Mouse (Mus musculus) heart, embryonic 14.5 days (tissue): ENCODE results near the gene Dmrt1. TPM values are rescaled to one million over a fixed set of nuclear protein-coding genes. Genes with fewer than 3 reads are reported as not detected.

ENCODE experiments used
- ATAC-seq: fragments of 200-750 bp; cut with Nextera tagmentation; 2 replicates; pipeline ENCODE4 v1.8.0; 2017; ENCODE audit warnings: low read depth, moderate TSS enrichment; ENCODE audit not compliant: insufficient number of reproducible peaks, insufficient read depth, low FRiP score
- H3K27ac ChIP-seq, 2 experiments: fragments of 200-500 bp in 1 of 2; fragments of 300-500 bp in 1 of 2; sonication (generic) in 1 of 2; replicated peaks in 1 of 2; 2 replicates each; pipeline ENCODE4 v1.5.1; 2012 to 2014; ENCODE audit warnings: low read depth in 2 of 2, low read length in 2 of 2, control low read depth in 1 of 2, mild to moderate bottlenecking in 1 of 2, mixed read lengths in 1 of 2; ENCODE audit not compliant: control insufficient read depth in 1 of 2, insufficient read depth in 1 of 2
- H3K27me3 ChIP-seq: fragments of 300-500 bp; sonication (generic); 2 replicates; pipeline ENCODE4 v1.6.1; 2014; ENCODE audit warnings: mild to moderate bottlenecking, low read length, control low read depth; ENCODE audit not compliant: control insufficient read depth, insufficient read depth
- H3K36me3 ChIP-seq: fragments of 300-500 bp; sonication (generic); 2 replicates; pipeline ENCODE4 v1.6.1; 2014; ENCODE audit warnings: mild to moderate bottlenecking, control low read depth, low read length, mixed read lengths; ENCODE audit not compliant: control insufficient read depth, insufficient read depth
- H3K4me1 ChIP-seq, 2 experiments: fragments of 200-500 bp in 1 of 2; fragments of 300-500 bp in 1 of 2; sonication (generic) in 1 of 2; 2 replicates each; pipeline ENCODE4 v1.6.1; 2012 to 2014; ENCODE audit warnings: low read length in 2 of 2, control low read depth in 1 of 2, mixed read lengths in 1 of 2; ENCODE audit not compliant: control insufficient read depth in 2 of 2, insufficient read depth in 2 of 2
- H3K4me2 ChIP-seq: fragments of 300-500 bp; sonication (generic); 2 replicates; pipeline ENCODE4 v1.6.1; 2014; ENCODE audit warnings: mild to moderate bottlenecking, low read length
- H3K4me3 ChIP-seq, 2 experiments: fragments of 200-500 bp in 1 of 2; fragments of 300-500 bp in 1 of 2; sonication (generic) in 1 of 2; 2 replicates each; pipeline ENCODE4 v1.5.1; 2012 to 2014; ENCODE audit warnings: low read length in 2 of 2, mild to moderate bottlenecking in 2 of 2, control low read depth in 1 of 2, low read depth in 1 of 2, moderate library complexity in 1 of 2; ENCODE audit not compliant: control insufficient read depth in 1 of 2, insufficient read depth in 1 of 2
- H3K9ac ChIP-seq: fragments of 300-500 bp; sonication (generic); 2 replicates; pipeline ENCODE4 v1.6.1; 2014; ENCODE audit warnings: mild to moderate bottlenecking, low read length
- H3K9me3 ChIP-seq: fragments of 300-500 bp; sonication (generic); 2 replicates; pipeline ENCODE4 v1.6.1; 2016; ENCODE audit warnings: low read length, control low read depth; ENCODE audit not compliant: control insufficient read depth
- WGBS: fragments of 180-500 bp; shearing (Covaris S2); extraction: QIAGEN DNeasy Blood & Tissue Kit; methylation state at CpG from one replicate; pipeline ENCODE4 v1.1.7; 2014; 5-methylcytosine and 5-hydroxymethylcytosine counted together
- polyA plus RNA-seq: library from polyadenylated mRNA; unstranded; fragments of >200 nt; fragmentation: Nextera tagmentation; extraction: Ambion mirVana; gene quantifications from 2 replicates; pipeline ENCODE4 v1.2.1, GENCODE M21; 2014

The Dmrt1 gene
- polyA plus RNA-seq, 1 experiment from 2014 or later = not detected

GRCm38 (mm10) chr19:25487350-25487749 lies 18.1 kb upstream of the Dmrt1 start:
- H3K36me3 ChIP-seq = no peaks in the 10 kb centered on the region
- no peak for ATAC-seq
- H3K9ac ChIP-seq = no peak overlapping the region
- no peak overlapping the region for H3K27ac ChIP-seq
- no peaks in the 10 kb centered on the region for H3K9me3 ChIP-seq
- 59% methylated on average over 1 of the region's 1 CpGs for WGBS
- no peak overlapping the region for H3K4me3 ChIP-seq
- no peaks in the 10 kb centered on the region; the same call in 1 of the 2 replicates for H3K27me3 ChIP-seq
- H3K4me1 ChIP-seq = peaks cover 0 to 4% of the 10 kb centered on the region in 2 experiments; a peak in 1 of 4 replicates
- no peak overlapping the region for H3K4me2 ChIP-seq

DNA sequence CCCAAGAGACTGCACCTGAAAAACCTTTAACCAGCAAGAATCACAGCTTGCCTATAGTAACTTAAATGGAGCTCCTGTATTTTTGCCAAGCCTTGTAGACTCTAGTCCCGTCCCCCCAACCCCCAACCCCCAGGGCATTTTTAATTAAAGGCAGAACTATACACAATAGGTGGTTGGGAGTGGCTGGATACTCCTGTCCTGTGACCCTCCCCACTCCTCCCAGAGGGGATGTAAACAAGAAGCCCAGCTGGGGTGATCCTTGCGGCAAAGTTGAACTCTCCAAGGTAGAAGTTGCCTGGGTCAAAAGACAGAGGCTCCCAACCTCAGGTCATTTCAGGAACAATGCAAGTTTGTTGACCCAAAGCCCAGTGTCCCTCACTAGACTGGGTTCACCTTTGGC lies 16.9 kb upstream of the Dmrt1 start:
- Histone ChIP-seq H3K9me3 (no peaks in the 10 kb centered on the region), H3K9ac (no peak overlapping the region), H3K27ac (no peak overlapping the region), H3K4me1 (peaks cover 0 to 4% of the 10 kb centered on the region in 2 experiments; a peak in 1 of 4 replicates), H3K27me3 (no peaks in the 10 kb centered on the region; the same call in 1 of the 2 replicates), H3K36me3 (no peaks in the 10 kb centered on the region), H3K4me3 (no peak overlapping the region), H3K4me2 (no peak overlapping the region)
- 31% methylated on average over 2 of the region's 2 CpGs for WGBS
- no peak for ATAC-seq

GRCm38 (mm10) chr19:25489546-25489945 lies 15.9 kb upstream of the Dmrt1 start:
- H3K9ac ChIP-seq = no peak overlapping the region
- H3K9me3 ChIP-seq = no peaks in the 10 kb centered on the region
- no peaks in the 10 kb centered on the region for H3K36me3 ChIP-seq
- no peak for ATAC-seq
- no peak overlapping the region for H3K4me3 ChIP-seq
- 63% methylated on average over 2 of the region's 2 CpGs for WGBS
- no peak overlapping the region for H3K27ac ChIP-seq
- no peaks in the 10 kb centered on the region; the same call in 1 of the 2 replicates for H3K27me3 ChIP-seq
- no peak overlapping the region for H3K4me2 ChIP-seq
- peaks cover 0 to 4% of the 10 kb centered on the region in 2 experiments; a peak in 1 of 4 replicates for H3K4me1 ChIP-seq

DNA sequence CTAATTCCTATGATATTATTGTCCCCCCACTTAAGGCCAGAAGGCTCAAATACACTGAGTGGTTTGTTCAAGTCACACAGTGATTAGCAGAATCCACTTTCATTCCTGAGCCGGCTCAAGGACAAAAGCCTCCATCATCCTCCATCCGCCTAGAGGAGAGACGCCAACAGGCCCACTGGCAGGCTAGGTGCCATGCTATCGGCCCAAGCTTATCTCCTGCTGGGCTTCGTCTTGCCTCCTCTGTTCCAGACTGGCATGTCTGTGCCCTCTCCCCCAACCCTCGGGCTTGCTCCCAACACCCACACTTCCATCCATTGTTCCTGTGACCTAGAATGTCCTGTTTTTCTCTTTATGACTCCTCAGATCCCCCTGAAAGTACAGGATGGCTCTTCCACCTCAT lies 8.0 kb upstream of the Dmrt1 start:
- H3K4me3 ChIP-seq = no peak overlapping the region
- no peak overlapping the region for H3K9ac ChIP-seq
- WGBS = 25% methylated on average over 6 of the region's 6 CpGs
- H3K36me3 ChIP-seq = no peaks in the 10 kb centered on the region
- no peaks in the 10 kb centered on the region for H3K9me3 ChIP-seq
- H3K4me2 ChIP-seq = no peak overlapping the region
- ATAC-seq = no peak
- H3K4me1 ChIP-seq = peaks cover 5 to 6% of the 10 kb centered on the region in 2 experiments; a peak in 2 of 4 replicates
- H3K27ac ChIP-seq = no peak overlapping the region
- H3K27me3 ChIP-seq = peaks cover 2% of the 10 kb centered on the region

- no peaks in the 10 kb centered on the region for H3K36me3 ChIP-seq
These were observed 540 bp upstream of the Dmrt1 start for GRCm38 (mm10) chr19:25504878-25505277.

DNA sequence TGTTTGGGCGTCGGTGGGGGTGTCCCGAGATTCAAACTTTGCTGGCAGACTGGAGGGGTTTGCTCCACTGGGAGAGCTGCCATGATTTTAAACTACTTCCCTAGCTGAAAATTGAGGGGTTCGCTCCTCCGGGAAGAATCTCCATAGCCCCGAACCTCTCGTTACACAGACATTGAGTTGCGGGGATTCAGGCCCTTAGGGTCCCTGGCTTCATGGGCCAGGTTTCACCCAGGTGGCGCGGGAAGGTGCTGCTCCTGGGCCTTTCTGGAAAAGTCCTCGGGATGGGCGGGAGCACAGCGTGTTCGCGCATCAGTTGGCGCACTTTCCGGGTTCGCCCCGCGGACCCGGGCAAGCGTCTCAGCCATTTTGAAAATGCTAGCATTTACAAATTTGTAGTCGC lies 1.2 kb downstream of the Dmrt1 start:
- no peak overlapping the region for H3K9ac ChIP-seq
- peak overlapping the region; percentile 19 to 35; a peak in 3 of 4 replicates for H3K4me3 ChIP-seq
- peaks cover 5% of the 10 kb centered on the region; the same call in 1 of the 2 replicates for H3K9me3 ChIP-seq
- peaks cover 87% of the 10 kb centered on the region for H3K27me3 ChIP-seq
- H3K27ac ChIP-seq = no peak overlapping the region
- no peak for ATAC-seq
- H3K4me1 ChIP-seq = peaks cover 5 to 15% of the 10 kb centered on the region in 2 experiments; a peak in 2 of 4 replicates
- H3K4me2 ChIP-seq = peak overlapping the region; percentile 67
- H3K36me3 ChIP-seq = no peaks in the 10 kb centered on the region
- WGBS = 2% methylated on average over 23 of the region's 23 CpGs

More at GRCm38 (mm10) chr19:25504878-25505277, 540 bp upstream of the Dmrt1 start:
- Histone ChIP-seq H3K9me3 (peaks cover 5% of the 10 kb centered on the region; the same call in 1 of the 2 replicates), H3K4me2 (no peak overlapping the region), H3K4me1 (peaks cover 5 to 15% of the 10 kb centered on the region in 2 experiments; a peak in 2 of 4 replicates), H3K27ac (no peak overlapping the region), H3K9ac (no peak overlapping the region), H3K4me3 (no peak overlapping the region), H3K27me3 (peaks cover 72% of the 10 kb centered on the region)
- no peak for ATAC-seq
- 26% methylated on average over 10 of the region's 10 CpGs for WGBS

DNA sequence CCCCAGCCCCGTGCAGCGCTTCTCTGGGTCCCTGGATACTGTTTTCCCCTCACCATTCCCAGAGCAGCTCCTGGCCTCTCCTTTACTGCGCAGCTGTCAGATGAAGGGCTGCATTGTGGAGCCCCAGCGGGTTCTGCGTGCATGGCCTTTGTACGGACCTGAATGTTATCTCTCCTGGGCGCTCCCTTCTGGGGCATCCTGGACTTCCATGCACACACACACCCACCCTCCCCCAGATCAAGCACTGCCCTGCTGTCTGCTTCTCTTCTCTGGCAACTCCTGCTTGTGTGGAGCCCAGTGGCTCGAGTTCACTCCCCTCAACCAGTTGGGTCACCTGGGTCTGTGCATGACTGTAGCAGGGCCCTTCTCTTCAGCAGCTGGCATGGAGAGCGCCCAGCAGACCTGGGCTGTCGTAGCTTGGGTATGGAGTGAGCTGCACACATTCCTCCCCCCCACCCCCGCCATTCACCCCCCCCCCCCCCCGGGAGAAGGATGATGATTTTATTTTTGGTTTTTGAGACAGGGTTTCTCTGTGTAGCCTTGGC lies 9.6 kb downstream of the Dmrt1 start:
- no peak for ATAC-seq
- 30% methylated on average over 12 of the region's 12 CpGs for WGBS
- H3K36me3 ChIP-seq = no peaks in the 10 kb centered on the region
- H3K27ac ChIP-seq = no peak overlapping the region
- H3K4me1 ChIP-seq = peaks cover 0 to 2% of the 10 kb centered on the region in 2 experiments; a peak in 1 of 4 replicates
- no peak overlapping the region for H3K4me3 ChIP-seq
- H3K27me3 ChIP-seq = peaks cover 27% of the 10 kb centered on the region
- H3K9me3 ChIP-seq = no peaks in the 10 kb centered on the region
- H3K4me2 ChIP-seq = no peak overlapping the region
- H3K9ac ChIP-seq = no peak overlapping the region

GRCm38 (mm10) chr19:25524156-25524555 lies 18.7 kb downstream of the Dmrt1 start:
- Histone ChIP-seq H3K9me3 (no peaks in the 10 kb centered on the region), H3K36me3 (no peaks in the 10 kb centered on the region), H3K4me1 (peaks cover 0 to 2% of the 10 kb centered on the region in 2 experiments; a peak in 1 of 4 replicates), H3K27ac (no peak overlapping the region), H3K4me2 (no peak overlapping the region), H3K27me3 (no peaks in the 10 kb centered on the region), H3K4me3 (no peak overlapping the region), H3K9ac (no peak overlapping the region)
- no peak for ATAC-seq
- 78% methylated on average over 6 of the region's 6 CpGs for WGBS
